Mouse (Mus musculus) cortical plate, adult 2 months (tissue): ENCODE results near the gene Oog4.

Experiments used
- CTCF ChIP-seq: fragments of 200-500 bp; IDR thresholded peaks from 2 replicates; pipeline ENCODE4 v1.5.1; 2011; ENCODE audit warnings: mild to moderate bottlenecking, control low read depth, low read length; ENCODE audit not compliant: insufficient read depth; ENCODE audit errors: extremely low read depth
- POLR2A ChIP-seq: fragments of 200-500 bp; IDR thresholded peaks from 2 replicates; pipeline ENCODE4 v1.6.1; 2011; ENCODE audit warnings: mild to moderate bottlenecking, low read length, control low read depth; ENCODE audit not compliant: insufficient read depth; ENCODE audit errors: extremely low read depth

DNA sequence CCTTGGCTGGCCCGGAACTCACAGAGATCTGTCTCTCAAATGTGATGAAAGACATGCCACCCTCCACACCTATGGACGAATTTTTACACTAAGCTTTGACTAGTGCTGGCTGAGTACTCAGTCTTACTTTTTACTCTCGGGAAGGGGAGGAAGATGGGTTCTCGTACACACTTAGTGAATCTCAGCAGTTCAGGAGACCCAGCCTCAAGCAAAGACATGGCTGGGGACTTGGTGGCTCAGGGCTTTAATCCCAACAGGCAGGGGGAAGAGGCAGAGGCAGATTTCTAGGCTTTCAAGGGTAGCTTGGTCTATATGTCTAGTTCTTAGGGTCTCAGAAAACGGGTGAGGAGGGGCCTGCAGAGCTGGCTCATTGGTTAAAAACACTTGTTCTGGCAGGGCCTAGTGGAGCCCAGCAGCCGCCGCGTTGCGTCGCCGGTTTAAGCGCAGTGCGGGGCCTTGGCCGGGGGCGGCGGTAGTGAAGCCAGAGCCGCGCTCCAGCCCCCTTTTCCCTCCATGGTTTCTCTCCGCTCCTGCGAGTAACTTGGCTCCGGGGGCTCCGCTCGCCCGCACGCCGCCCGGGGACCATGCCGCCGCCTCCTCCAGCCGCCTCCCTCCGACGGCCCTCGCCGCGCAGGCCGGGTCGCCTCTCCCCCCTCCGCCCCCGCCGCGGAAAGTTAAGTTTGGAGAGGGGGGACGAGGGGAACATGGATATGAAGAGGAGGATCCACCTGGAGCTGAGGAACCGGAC, 61.0 kb downstream of the Oog4 start:
- no peak for TF ChIP-seq CTCF
- no peak for TF ChIP-seq POLR2A
